Mouse (Mus musculus): ENCODE measurements around the gene Fbxl17.

The Fbxl17 gene

DNA sequence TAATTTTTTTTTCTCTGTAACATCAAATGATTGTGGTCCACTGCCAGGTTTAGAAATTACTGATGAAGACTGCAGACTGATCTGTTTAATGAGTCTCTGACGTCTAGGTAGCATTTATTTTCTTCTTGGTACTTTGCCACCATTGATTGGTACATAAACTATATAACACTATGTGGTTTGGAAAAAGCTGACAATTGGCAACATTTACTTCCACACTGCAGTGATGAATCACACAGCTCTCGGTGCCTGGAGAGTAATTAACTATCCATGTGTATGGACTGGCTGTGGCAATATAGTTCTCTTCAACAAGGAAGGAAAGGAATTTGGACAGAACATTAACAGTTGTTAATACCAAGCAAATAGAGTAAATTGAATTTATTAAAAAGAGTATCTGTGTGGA is 404.3 kb downstream of the Fbxl17 start:
- no peak for DNase-seq (ENCODE audit: low spot score in 2 of 2)

DNA sequence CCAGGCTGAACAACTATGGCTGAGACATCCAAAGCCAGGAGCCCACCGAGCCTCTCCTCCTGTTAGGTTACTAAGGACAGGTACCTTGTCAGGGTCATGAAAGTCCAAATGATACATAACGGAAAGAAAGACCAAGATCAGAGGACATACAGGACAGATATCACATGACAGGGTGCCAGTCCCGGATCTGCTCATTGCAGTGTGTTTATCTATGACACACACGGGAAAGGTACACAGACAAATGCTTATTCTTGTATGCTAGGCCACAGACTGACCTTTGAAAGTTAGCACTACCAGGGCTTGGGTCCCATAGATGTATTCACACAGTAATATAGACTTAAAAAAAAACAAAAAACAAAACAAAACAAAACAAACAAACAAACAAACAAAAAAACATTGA is 404.8 kb downstream of the Fbxl17 start:
- no peak for DNase-seq (ENCODE audit: low spot score in 2 of 2)

DNA sequence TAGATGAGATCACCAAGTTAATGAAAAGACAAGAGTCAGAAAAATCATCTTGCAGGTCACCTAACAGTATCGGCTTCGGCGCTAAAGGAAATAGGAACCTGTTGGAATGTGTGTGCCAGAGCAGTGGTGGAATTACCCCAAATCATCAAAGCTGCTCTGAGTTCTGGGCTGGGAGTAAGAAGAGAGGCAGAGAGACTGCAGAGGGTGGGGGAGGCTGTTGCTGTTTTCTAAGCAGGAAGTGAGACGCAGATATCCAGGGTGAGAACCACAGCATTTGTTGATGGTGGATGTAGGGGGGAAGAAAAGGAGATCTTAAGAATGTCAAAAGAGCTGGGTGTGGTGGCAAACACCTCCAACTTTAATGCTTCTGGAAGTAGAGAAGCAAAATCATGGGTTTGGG is 406.6 kb downstream of the Fbxl17 start:
- DNase-seq (ENCODE audit: low spot score in 2 of 2) = no peak

DNA sequence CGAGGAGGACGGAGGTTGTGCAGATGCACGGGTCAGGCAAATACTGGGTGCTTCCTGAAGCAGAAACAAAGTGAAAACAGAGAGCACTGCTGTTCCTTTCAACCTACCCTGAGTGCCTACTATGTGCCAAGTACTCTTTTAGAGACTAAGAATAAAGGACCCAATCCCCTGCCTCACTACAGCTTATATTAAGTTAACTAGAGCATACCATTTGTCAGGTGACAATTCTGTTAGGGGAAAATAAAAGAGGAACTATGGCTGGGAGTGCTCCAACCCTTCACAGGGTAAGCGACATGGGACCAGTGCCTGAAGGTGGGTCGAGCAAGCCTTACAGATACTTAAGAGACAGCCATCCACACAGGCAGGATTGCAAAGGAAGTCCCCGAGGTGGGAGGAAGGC is 407.0 kb downstream of the Fbxl17 start:
- DNase-seq (ENCODE audit: low spot score in 2 of 2) = no peak

DNA sequence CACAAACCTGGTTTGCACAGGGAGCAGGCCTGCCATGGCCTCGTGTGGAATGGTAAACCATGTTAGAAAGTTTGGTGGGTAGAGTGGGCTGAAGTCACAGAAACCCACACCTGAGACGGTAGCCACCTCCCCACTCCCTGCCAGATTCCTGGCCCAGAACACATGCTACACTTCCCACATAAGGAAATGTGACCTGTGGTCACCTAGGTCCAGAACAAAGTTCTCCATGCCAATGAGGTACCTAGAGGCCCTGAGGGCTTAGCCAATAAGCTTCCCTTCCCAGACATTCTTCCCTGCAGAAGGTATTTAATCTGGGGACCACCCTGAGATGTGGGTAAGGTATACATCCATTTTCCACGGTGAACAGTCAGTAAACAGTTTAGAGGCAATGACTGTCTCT is 409.7 kb downstream of the Fbxl17 start:
- DNase-seq (ENCODE audit: low spot score in 2 of 2) = no peak

DNA sequence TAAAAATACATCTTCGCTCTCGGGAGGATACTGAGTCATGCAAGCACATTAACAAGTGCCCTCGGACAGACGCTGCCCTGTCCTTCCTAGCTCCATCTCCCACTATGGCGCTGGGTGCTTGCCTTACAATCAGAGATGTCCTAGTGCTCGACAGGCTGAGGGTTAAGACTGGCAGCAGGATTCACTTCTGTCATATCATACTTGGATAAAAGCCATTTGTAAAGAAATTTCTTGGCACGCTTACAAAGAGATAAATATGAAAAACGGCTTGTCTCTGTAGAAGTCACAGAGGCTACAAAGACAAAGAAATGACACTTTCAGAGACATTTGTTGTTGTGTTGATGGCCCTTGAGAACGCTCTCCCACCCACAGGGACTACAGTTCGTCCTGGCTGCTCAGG is 412.6 kb downstream of the Fbxl17 start:
- DNase-seq (ENCODE audit: low spot score in 2 of 2) = no peak

DNA sequence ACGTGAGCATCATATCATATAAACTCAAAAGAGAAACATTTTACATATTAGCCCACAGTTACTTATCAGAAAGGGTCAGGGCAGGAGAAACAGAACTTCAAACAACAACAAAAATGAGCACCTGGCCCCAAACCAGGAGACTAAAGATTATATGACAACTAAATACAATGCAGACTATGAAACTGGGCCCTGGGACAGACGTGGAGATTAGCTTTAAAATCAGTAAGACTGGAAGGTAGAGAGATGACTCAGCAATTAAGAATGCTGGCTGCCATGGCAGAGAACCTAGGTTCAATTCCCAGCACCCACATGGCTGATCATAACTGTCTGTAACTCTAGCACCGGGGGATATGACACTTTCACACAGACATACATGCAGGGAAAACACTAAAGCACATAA is 413.3 kb downstream of the Fbxl17 start:
- DNase-seq (ENCODE audit: low spot score in 2 of 2) = no peak

DNA sequence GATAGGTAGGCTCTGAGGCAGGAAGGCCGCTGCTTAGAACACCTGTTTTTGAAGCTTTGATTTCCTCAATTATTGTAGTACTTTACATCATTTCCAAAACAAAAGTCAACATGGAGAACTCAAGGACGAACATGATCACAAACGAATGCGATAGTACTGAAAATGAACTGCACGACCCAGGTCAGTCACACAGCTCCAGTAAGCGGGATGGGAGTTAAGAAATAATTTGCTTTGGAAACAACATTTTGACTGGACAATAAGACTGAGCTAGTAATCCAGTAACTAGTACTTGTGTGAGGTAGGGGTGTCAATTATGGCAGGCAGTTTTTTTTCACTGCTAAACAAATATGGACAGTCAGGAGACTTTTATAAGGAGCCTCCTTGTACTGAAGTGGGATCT is 414.6 kb downstream of the Fbxl17 start:
- no peak for DNase-seq (ENCODE audit: low spot score in 2 of 2)

DNA sequence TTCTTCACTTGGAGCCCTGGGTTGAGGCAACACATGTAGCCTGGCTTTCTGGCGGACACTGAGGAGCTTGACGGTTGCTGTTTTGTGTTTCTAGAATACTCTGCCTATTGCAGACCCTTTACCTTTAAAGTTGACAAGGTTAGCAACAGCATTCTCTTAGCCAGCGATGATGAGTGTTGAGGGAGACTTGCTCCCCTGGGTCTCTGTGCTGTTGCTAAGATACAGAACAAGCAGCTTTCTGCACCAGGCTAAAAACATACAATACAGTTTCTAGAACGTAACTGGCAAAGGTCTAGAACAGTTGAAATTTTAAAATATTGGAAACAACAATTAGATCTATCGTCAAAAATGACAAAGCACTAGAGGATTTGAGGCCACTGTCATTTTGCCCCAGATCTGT is 420.7 kb downstream of the Fbxl17 start:
- DNase-seq (ENCODE audit: low spot score in 2 of 2) = no peak

DNA sequence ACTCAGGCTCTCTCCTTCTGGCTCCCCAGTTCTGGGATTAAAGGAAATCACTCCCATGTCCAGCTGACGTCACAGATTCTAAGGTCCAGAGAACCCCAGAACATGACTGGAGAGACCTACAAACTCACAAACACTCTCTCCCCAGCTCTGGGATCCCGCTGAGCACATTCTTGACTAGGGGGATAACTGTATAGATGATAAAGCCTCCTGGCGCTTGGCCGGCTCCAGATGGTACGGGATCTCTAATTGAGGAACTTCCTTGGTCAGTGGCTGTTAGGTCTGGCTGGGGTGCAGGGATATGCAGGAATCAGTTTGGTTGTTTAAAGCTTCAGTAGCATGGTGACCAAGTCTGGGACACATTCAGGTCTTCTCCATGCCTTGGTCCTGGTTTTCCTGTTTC is 422.3 kb downstream of the Fbxl17 start:
- no peak for DNase-seq (ENCODE audit: low spot score in 2 of 2)

DNA sequence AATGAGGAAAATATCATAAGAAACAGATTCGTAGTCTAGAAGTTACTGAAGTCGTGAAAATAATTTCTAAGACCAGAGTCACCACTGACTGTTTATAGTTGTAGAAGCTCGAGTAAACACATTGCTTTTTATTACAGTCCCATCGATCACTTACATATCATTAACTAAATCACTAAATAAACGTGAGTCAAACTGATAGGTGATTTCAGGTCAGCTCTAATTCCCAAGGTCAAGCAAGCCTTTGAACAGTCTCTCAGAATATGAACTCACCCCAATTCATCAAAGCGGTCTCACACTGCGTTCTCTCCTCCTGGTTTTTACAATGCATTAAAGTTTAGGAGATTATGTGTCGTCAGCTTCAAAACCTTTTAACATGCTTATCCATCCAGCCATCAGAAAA is 423.2 kb downstream of the Fbxl17 start:
- DNase-seq (ENCODE audit: low spot score in 2 of 2) = no peak

DNA sequence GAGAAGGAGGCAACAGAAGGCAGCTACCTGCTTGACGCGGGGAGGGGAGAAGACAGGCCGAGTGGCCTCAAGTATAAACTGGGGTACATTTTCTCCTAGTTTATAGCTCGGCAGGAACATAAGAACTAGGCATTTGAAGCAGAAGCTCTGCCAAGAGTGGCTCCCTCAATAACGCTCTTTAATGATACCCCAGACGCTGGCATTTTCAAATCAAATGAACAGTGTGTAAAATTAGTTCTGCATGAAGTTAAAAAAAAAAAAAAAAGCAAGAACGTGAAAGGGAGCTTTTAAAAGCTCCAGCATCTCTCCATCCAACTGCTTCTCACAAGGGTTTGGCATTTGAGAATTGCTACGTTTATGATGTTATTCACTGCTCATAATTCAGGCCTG is 423.8 kb downstream of the Fbxl17 start:
- no peak for DNase-seq (ENCODE audit: low spot score in 2 of 2)

DNA sequence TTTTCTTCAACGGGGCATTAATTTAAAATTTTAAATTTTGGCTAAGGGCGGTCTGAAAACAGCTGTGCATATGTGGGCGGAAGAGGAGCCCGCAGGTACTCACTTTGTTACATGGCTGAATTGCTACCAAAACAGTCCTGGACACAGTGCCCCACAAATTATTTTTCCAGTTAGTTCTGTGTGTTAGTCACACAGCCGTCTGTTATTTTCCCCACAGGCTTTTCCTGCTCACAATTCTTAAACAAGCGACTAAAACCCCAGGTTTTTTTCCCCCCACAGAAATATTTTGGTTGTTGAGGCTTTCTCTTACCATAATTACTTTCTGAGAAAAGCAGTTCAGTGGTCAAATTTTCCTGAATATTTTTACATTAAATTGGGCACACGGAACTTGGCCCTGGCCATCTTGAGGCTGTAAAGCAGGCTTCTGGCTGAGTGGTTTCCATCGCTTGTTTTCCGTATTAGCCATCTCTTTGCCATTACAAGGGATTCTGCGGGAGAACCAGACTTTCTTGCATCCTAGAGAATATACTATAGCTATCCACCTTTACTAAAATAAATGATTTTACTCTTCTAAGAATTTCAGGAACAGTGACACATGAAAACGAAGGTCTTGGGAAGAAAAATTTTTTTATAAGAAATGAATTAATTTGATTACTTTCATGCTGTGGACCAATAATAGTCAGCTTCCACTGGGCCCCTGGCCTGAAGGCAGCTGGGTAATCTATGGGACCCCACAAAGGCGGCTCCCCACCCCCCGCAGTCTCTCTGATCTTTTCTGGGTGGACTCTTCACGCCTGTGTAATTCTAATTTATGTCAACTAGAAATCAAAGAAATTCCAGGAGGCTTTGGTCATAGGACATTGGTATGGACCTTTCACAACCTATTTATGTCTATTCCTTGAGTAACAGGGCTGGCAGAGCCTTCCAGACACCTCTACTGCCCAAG is 424.5 kb downstream of the Fbxl17 start:
- DNase-seq (ENCODE audit: low spot score in 2 of 2) = no peak

DNA sequence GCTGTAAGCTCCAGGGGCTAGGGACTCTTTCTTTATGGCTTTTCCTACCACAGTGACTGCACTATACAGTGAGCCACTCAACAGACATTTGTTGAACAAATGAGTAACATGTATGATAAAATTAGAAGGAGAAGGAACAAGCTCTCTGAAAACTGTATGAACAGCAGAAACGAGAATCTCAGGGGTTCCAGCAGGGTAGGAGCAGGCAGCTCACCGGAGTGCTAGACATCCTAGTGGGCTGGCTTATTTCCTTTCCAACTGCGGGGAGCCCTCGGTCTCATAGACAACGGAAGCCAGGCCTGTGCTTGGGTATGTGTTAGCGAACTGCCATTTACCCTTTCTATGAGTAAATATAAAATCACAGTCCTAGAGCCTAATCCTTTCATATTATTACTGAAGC is 426.5 kb downstream of the Fbxl17 start:
- no peak for DNase-seq (ENCODE audit: low spot score in 2 of 2)

DNA sequence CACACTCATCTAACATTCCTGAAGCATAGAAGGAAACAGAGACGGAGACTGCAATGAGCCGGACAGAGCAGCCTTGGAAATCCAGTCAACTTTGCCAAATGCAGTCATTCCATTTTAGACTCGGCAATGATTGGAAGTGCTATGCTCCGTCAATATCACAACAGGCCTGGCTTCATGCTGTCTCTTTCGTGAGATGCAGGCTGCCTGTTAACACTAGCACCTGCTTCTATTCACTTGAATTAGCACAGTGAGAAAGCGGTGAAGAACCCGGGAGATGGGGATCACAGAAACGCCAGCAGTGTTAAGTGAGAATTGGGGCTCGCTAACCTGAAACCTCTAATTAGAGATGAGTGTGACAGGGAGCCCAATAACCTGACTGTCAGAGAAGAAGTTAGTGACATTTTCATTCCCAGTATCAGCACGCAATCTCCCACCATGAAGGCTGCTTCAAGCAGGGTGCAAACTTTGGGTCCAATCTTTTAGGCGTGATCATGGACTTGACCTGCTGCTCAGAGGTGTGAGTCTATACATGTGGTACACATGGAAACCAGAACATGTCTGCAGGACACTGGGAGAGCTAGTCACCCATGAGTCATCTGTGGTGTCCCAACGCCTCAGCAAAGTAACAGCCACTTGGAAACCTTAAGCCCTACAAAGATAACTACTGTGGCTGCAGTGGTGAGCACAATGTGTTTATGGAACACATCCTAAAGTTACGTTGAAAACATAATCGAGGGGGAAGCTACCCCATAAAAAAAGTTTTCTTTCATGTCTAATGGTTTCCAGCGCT is 428.5 kb downstream of the Fbxl17 start:
- DNase-seq (ENCODE audit: low spot score in 2 of 2) = no peak

DNA sequence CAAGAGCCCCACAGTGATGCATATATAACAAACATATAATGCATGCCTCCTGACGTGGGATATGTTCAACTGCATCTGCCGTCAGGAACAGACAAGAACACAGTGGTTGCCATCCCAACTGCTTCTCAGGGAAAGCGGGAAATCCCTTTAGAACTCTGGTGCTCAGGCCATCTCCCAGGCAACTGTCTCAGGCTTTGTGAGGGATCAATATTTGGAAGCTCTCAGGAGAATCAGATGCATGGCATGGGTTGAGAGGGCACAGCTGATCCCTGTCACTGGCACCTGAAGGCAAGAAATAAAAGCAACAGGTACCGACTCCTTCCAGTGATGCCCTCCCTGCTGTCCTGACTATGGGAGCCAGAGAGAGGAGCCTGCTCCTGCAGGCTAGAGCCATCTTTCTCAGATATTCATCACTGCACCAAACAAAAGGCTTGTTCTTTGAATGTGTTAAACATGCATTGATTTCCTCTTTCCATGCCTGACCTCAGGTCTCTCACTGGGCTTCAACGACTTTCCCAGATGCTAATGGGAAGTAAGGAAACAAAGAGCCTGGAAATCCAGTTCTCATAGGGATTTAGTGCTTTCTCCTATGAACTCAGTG is 429.6 kb downstream of the Fbxl17 start:
- no peak for DNase-seq (ENCODE audit: low spot score in 2 of 2)

DNA sequence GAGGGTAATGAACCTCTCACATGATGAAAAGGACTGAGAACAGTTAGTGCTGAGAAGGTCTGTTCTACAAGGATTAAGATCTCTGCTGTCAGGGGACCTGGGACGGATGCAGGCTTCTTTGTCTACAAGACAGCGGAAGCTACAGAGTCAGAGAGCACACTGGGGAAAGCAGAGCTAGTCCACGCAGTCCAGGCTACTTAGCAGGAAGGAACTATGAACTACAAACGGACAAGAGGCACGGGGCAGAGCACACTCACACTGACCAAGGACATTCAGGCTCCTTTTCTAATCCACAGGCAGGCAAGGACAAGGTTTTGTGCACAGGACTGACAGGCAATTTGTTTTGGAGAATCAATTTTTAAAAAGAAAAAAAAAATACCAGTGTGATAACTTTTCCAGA is 437.0 kb downstream of the Fbxl17 start:
- DNase-seq (ENCODE audit: low spot score in 2 of 2) = no peak

DNA sequence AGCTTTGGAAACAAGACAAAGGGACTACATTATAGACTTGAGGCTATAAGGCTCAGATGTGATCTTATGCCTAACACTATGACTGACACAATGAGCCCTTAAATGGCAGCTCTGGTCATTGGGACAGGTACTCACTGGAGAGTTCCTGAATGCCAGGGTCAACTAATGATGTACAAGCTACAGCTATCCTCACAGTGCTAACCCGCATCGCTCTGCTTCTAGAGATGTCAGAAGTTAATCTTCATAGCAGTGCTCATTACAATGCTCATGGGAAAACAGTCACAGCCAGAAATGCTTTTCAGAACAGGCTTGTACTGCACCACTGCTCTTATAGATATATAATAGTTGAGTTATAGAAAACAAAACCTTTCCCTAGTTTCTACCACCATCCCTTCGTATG is 438.0 kb downstream of the Fbxl17 start:
- no peak for DNase-seq (ENCODE audit: low spot score in 2 of 2)

DNA sequence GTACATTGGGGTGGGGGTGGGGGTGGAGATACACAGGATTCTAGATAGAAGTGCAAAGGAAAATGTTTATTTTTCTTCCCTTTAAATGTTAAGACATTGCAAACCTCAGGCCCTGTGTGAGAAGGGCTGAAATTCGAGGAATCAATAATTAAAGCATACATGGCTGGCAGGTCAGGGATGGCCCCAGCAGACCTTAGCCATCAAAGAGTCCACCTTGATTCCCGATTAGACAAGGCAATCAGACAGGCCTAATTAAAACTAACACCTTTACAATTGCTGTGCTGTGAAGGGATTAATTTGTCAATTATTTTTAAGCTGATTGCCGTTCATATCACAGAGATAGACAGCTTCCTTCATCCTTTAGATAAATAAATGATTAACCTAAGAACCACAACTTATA is 439.0 kb downstream of the Fbxl17 start:
- DNase-seq (ENCODE audit: low spot score in 2 of 2) = no peak

DNA sequence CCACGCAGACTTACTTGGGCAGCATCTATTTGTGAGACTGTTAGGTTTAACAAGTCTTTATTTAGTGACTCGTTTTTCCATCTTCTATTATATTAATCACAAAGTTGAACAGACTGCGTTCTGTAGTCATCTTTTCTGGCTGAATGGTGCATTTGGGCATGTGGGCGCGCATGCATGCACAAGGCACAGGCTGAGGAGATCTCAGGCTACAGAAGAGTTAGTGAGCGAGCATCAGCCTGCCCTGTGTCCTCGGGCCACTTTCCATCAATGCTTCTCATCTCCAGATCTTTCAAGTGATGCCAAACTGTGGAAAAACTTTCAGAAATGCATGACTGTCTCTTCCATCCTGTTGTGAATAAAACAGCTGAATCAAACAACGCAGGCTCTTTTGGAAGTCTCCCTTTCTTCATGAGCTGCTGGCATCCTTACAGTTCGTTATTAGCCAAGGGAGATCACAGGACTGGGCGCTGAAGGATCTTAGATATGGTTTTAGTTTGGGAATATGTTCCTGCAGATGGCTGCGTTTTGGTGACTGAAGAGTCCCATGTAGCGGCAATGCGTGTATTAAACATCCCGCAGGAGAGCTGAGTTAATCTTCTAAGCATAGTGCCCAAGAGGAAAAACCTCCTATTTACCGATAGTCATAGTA is 442.0 kb downstream of the Fbxl17 start:
- no peak for DNase-seq (ENCODE audit: low spot score in 2 of 2)

DNA sequence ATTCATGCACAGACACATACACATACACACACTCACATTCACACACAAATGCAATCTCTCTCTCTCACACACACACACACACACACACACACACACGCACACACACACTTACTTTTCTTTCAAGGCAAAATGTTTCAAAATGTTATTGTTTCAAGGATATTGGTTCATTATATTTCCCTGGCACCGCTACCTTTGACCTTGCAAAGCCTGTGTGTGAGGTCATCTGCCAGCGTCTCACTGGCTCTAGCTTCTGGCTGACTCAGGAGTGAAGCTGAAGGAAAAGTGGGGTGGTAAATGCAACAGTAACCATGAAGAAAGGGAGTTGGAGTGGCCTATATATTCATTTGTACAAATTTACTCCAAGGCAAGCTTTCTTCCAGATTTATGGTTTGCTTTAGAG is 442.8 kb downstream of the Fbxl17 start:
- DNase-seq (ENCODE audit: low spot score in 2 of 2) = no peak

DNA sequence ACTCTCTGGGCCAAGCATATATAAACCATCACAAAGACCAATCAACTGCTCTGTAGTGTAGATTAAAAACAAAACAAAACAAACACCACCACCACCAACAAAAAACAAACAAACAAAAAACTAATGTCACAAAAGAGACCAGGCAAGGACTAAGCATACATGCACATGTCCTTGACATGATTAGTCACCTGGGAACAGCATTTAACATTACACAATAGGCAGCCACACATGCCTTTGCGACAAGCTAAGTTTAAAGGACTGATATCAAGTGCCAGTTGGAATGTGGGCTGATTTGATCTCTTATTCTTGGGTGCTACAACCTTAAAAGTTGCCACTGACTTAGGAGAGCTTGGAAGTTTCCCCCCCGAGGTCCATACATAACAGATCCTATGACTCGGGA is 446.5 kb downstream of the Fbxl17 start:
- DNase-seq (ENCODE audit: low spot score in 2 of 2) = no peak
